Mouse (Mus musculus) small intestine, adult 2 months (tissue): ENCODE measurements around the gene Mettl27.

ENCODE experiments used
- CTCF ChIP-seq: fragments of 200-500 bp; IDR thresholded peaks from 2 replicates; pipeline ENCODE4 v1.5.1; 2012; ENCODE audit warnings: low read depth, mild to moderate bottlenecking, control low read depth, inconsistent platforms, low read length, moderate library complexity, mixed read lengths; ENCODE audit not compliant: insufficient replicate concordance, insufficient read length; ENCODE audit errors: extremely low read depth
- POLR2A ChIP-seq: fragments of 200-500 bp; IDR thresholded peaks from 2 replicates; pipeline ENCODE4 v1.6.1; 2012; ENCODE audit warnings: low read depth, mild to moderate bottlenecking, control low read depth, inconsistent platforms, low read length, moderate library complexity

DNA sequence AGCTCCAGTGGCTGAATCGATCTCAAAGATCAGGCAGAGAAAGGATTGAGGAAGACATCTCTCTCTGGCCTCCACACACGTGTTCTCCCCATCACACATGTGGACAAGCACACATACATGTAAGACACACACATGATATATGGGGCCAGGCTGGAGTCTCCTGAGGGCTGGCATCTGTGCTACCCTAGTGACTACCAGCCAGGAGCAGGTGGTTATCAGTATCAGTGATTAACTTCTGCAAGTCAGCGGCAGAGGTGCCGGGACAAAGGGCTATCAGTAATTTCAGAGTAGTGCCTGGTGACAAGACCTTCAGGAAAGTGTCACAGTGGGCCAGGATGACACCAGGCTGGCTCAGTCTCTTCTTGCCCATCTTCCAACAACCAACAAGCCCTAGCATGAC is 18.4 kb upstream of the Mettl27 start:
- TF ChIP-seq CTCF (no peak), POLR2A (no peak)
